Mouse (Mus musculus) cerebellum, adult 2 months (tissue): ENCODE data around the gene Defa21.
"Not testable (repeated sequence)": the region's sequence is repeated elsewhere in the genome, so short reads cannot be mapped to it uniquely, and the experiment has no call there.

Source experiments
- CTCF ChIP-seq: fragments of 200-500 bp; IDR thresholded peaks from 2 replicates; pipeline ENCODE4 v1.5.1; 2011; ENCODE audit warnings: low read depth, mild to moderate bottlenecking, control low read depth, low read length, moderate library complexity, borderline replicate concordance; ENCODE audit not compliant: insufficient read depth
- POLR2A ChIP-seq: fragments of 200-500 bp; IDR thresholded peaks from 2 replicates; pipeline ENCODE4 v1.6.1; 2011; ENCODE audit warnings: low read length, control low read depth, borderline replicate concordance; ENCODE audit not compliant: insufficient read depth

DNA sequence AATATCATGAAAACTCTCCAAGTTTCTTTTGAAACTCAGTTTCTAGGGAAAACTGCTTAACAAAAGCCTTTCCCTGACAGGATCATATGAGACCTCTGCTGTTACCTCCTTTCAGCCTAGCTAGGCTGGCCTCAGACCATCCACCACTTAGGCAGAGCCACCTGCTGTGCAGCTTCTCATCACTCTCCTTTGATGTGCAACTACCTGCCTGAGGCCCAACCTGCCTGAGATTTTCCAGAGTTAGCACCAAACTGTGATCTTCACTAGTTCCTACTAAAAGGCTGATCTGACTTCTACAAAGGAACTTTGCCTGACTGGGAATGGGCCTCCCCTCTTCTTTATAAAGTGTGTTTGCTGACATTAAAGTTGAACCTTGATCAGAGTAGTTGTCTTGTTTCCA, 31.3 kb upstream of the Defa21 start:
- TF ChIP-seq CTCF, POLR2A: not testable (repeated sequence)
